In genomic region chr8:83389316-83390005, GRCm38 (mm10) we compare ENCODE assay signal across 8 mouse cellular contexts. TPM values are rescaled to one million over a fixed set of nuclear protein-coding genes. Genes with fewer than 3 reads are reported as not detected.
DNase-seq lines count a peak whose midpoint lies in the region; ATAC-seq and TF ChIP-seq lines count a peak whose summit lies in the region.

TSS of gene Clgn (plus strand) at chr8:83389867.

- ATAC-seq in kidney, embryonic 14.5 days (ENCODE audit: low FRiP score, low TSS enrichment) = peak; percentile 91
- ATAC-seq in limb, embryonic 12.5 days (ENCODE audit: insufficient number of reproducible peaks, insufficient read depth, low FRiP score, low TSS enrichment, low read depth) = peak; percentile 76; the same call in 1 of the 2 replicates
- ATAC-seq in midbrain, embryonic 16.5 days = peak; percentile 97
- peak; percentile 35; the same call in 1 of the 2 replicates for ATAC-seq in stomach, postnatal 0 days (ENCODE audit: low FRiP score, low TSS enrichment)

- 0 out of 2 replicates have a peak, but pooled peaks cover 4% of the 10 kb centered on the region for H3K4me1 ChIP-seq in kidney, embryonic 14.5 days (ENCODE audit: control insufficient read depth, insufficient read depth, low read length)
- H3K4me1 ChIP-seq in limb, embryonic 12.5 days (replicated peaks) = peaks cover 5% of the 10 kb centered on the region; the same call in 1 of the 2 replicates
- peaks cover 7% of the 10 kb centered on the region; the same call in 1 of the 2 replicates for H3K4me1 ChIP-seq in midbrain, embryonic 16.5 days (ENCODE audit: control insufficient read depth, insufficient read depth, low read length)
- no peaks in the 10 kb centered on the region for H3K4me1 ChIP-seq in stomach, postnatal 0 days (replicated peaks; ENCODE audit: control insufficient read depth, insufficient read depth)

- H3K27me3 ChIP-seq in kidney, embryonic 14.5 days (ENCODE audit: control insufficient read depth, insufficient read depth, low read length) = peaks cover 21% of the 10 kb centered on the region
- H3K27me3 ChIP-seq in limb, embryonic 12.5 days = peaks cover 25% of the 10 kb centered on the region
- peaks cover 3% of the 10 kb centered on the region; the same call in 1 of the 2 replicates for H3K27me3 ChIP-seq in midbrain, embryonic 16.5 days (ENCODE audit: control insufficient read depth, insufficient read depth, low read depth, low read length)
- H3K27me3 ChIP-seq in stomach, postnatal 0 days (ENCODE audit: control insufficient read depth, insufficient read depth, low read length) = peaks cover 6% of the 10 kb centered on the region

- peak; percentile 9 for DNase-seq in kidney, adult 18-20 months
- DNase-seq in kidney, adult 11 months = no peak
- peak; percentile 79 to 83 for DNase-seq in cerebellum, postnatal 36 days
- peak; percentile 45 to 59 for DNase-seq in frontal cortex, postnatal 25 days (ENCODE audit: low spot score in 2 of 2)
- peak; percentile 56 for DNase-seq in stomach, postnatal 0 days (ENCODE audit: low spot score)

- H3K4me3 ChIP-seq in kidney, embryonic 14.5 days (ENCODE audit: low read length) = peak within 1 kb of the TSS; percentile 43
- H3K4me3 ChIP-seq in limb, embryonic 12.5 days (replicated peaks) = peak within 1 kb of the TSS; percentile 58
- peak within 1 kb of the TSS; percentile 63 for H3K4me3 ChIP-seq in midbrain, embryonic 16.5 days (ENCODE audit: low read depth, low read length)
- H3K4me3 ChIP-seq in stomach, postnatal 0 days (ENCODE audit: low read depth, low read length) = peak within 1 kb of the TSS; percentile 33

- WGBS in kidney, embryonic 14.5 days = 5% methylated on average over 41 of the region's 41 CpGs
- 4% methylated on average over 41 of the region's 41 CpGs for WGBS in limb, embryonic 12.5 days
- 4% methylated on average over 41 of the region's 41 CpGs for WGBS in midbrain, embryonic 16.5 days
- WGBS in stomach, postnatal 0 days = 4% methylated on average over 41 of the region's 41 CpGs

- 0 out of 2 replicates have a peak within 1 kb of the TSS, but pooled peaks have one; percentile 44 for H3K9ac ChIP-seq in kidney, embryonic 14.5 days (ENCODE audit: low read depth, low read length)
- peak within 1 kb of the TSS; percentile 66 for H3K9ac ChIP-seq in limb, embryonic 12.5 days (replicated peaks)
- peak within 1 kb of the TSS; percentile 75 for H3K9ac ChIP-seq in midbrain, embryonic 16.5 days (ENCODE audit: low read depth, low read length)
- no peak within 1 kb of the TSS for H3K9ac ChIP-seq in stomach, postnatal 0 days (ENCODE audit: low read length)

- TF ChIP-seq CTCF in stomach, postnatal 0 days (IDR thresholded peaks at IDR 0.05; ENCODE audit: low read depth) = no peak

- H3K27ac ChIP-seq in kidney, embryonic 14.5 days (ENCODE audit: low read depth, low read length) = no peak within 1 kb of the TSS
- H3K27ac ChIP-seq in limb, embryonic 12.5 days = no peak within 1 kb of the TSS
- H3K27ac ChIP-seq in midbrain, embryonic 16.5 days (ENCODE audit: low read length) = no peak within 1 kb of the TSS
- no peak within 1 kb of the TSS for H3K27ac ChIP-seq in stomach, postnatal 0 days (replicated peaks)

- no peaks in the 10 kb centered on the region for H3K9me3 ChIP-seq in kidney, embryonic 14.5 days (ENCODE audit: control insufficient read depth, low read length)
- no peaks in the 10 kb centered on the region for H3K9me3 ChIP-seq in limb, embryonic 12.5 days
- H3K9me3 ChIP-seq in midbrain, embryonic 16.5 days (replicated peaks; ENCODE audit: control insufficient read depth, low read length, poor library complexity, severe bottlenecking) = no peaks in the 10 kb centered on the region
- no peaks in the 10 kb centered on the region for H3K9me3 ChIP-seq in stomach, postnatal 0 days (ENCODE audit: control insufficient read depth, low read length)

- peak within 1 kb of the TSS; percentile 91 for H3K4me2 ChIP-seq in kidney, embryonic 14.5 days (replicated peaks; ENCODE audit: low read depth, low read length)
- peak within 1 kb of the TSS; percentile 87 for H3K4me2 ChIP-seq in limb, embryonic 12.5 days
- H3K4me2 ChIP-seq in midbrain, embryonic 16.5 days (ENCODE audit: low read length) = peak within 1 kb of the TSS; percentile 65
- peak within 1 kb of the TSS; percentile 55 for H3K4me2 ChIP-seq in stomach, postnatal 0 days (replicated peaks; ENCODE audit: low read depth)

- H3K36me3 ChIP-seq in kidney, embryonic 14.5 days (ENCODE audit: control insufficient read depth, insufficient read depth, low read length) = no peaks in the 10 kb centered on the region
- H3K36me3 ChIP-seq in limb, embryonic 12.5 days = no peaks in the 10 kb centered on the region
- H3K36me3 ChIP-seq in midbrain, embryonic 16.5 days (ENCODE audit: control insufficient read depth, insufficient read depth, low read length) = no peaks in the 10 kb centered on the region
- H3K36me3 ChIP-seq in stomach, postnatal 0 days (ENCODE audit: control insufficient read depth, insufficient read depth, low read length) = no peaks in the 10 kb centered on the region

- TF ChIP-seq EP300 in stomach, postnatal 0 days (optimal IDR thresholded peaks at IDR 0.05) = no peak

RNA-seq across cellular contexts. Expression of gene Clgn, which starts in this region (rescaled TPM):
- 0.04 and 0.20 TPM in 2 replicates for polyA plus RNA-seq in kidney, embryonic 14.5 days (2014; fragmentation: Nextera tagmentation; extraction: Ambion mirVana)
- polyA plus RNA-seq in limb, embryonic 12.5 days (2016; fragmentation: Nextera tagmentation; extraction: Ambion mirVana) = 3.1 and 3.8 TPM in 2 replicates
- 11.5 and 12.6 TPM in 2 replicates for polyA plus RNA-seq in midbrain, embryonic 16.5 days (2015; fragmentation: Nextera tagmentation; extraction: Ambion mirVana)
- polyA plus RNA-seq in stomach, postnatal 0 days (2015; fragmentation: Nextera tagmentation; extraction: Ambion mirVana) = 0.19 and 0.27 TPM in 2 replicates

Comparison
In these comparisons a context has a peak if more than half of its experiments do, and no peak if none do; other contexts are left out.
1. Peak in ATAC-seq, H3K4me3 ChIP-seq, H3K9ac ChIP-seq and H3K4me2 ChIP-seq in kidney, embryonic 14.5 days; RNA of the gene not detected or under 1 TPM.
2. Peak in DNase-seq, ATAC-seq, H3K4me3 ChIP-seq and H3K4me2 ChIP-seq in stomach, postnatal 0 days; RNA of the gene not detected or under 1 TPM.
3. ATAC-seq: peak in every context shown above with its lines; median percentile 97 in midbrain, embryonic 16.5 days; 91 in kidney, embryonic 14.5 days; 76 in limb, embryonic 12.5 days; 35 in stomach, postnatal 0 days.